Mouse (Mus musculus) embryonic fibroblast, embryonic 13.5 days (primary cell): Measurements from ENCODE around the gene Gabrg3.

Experiments used
- CTCF ChIP-seq: IDR thresholded peaks from 2 replicates; pipeline ENCODE4 v1.5.1; 2011; ENCODE audit warnings: mild to moderate bottlenecking, control low read depth, low read length, moderate library complexity, borderline replicate concordance; ENCODE audit not compliant: insufficient read depth
- POLR2A ChIP-seq: IDR thresholded peaks from 2 replicates; pipeline ENCODE4 v1.6.1; 2011; ENCODE audit warnings: low read depth, mild to moderate bottlenecking, control low read depth, low read length, moderate library complexity

GRCm38 (mm10) chr7:56729225-56729624, 657.8 kb downstream of the Gabrg3 start:
- TF ChIP-seq POLR2A (no peak), CTCF (no peak)
